Comparison of ENCODE assay signal across 19 mouse cellular contexts in genomic region chr5:117460261-117460660, GRCm38 (mm10). TPM values are rescaled to one million over a fixed set of nuclear protein-coding genes. Genes with fewer than 3 reads are reported as not detected.
"Had no signal": no experiment of that assay in that cellular context is flagged by ENCODE, and none has a peak within 500 bp of the region (broad histone marks: within the 10 kb centered on the region; RNA-seq: fewer than 3 reads in every experiment).

No protein-coding gene starts in this region.

- H3K4me1 ChIP-seq: lung, embryonic 15.5 days; midbrain, embryonic 15.5 days; neural tube, embryonic 12.5 days had no signal

- DNase-seq: liver, embryonic 13.5 days; liver, postnatal 0 days; lung, adult 2 months; lung, postnatal 14 days; lung, postnatal 36 days; right cerebral cortex, adult 18-20 months; right cerebral cortex, postnatal 25 days; right cerebral cortex, postnatal 4 days; spleen, adult 18-20 months; thymus, postnatal 14 days; thymus, postnatal 36 days had no signal

- H3K9me3 ChIP-seq: liver, embryonic 13.5 days; liver, embryonic 15.5 days; lung, embryonic 15.5 days; midbrain, embryonic 15.5 days had no signal

- H3K4me3 ChIP-seq: liver, embryonic 13.5 days; liver, embryonic 15.5 days; lung, embryonic 15.5 days; midbrain, embryonic 13.5 days; midbrain, embryonic 15.5 days; neural tube, embryonic 12.5 days had no signal

- H3K36me3 ChIP-seq: liver, embryonic 13.5 days; liver, embryonic 15.5 days; lung, embryonic 15.5 days; midbrain, embryonic 15.5 days; neural tube, embryonic 12.5 days had no signal

- H3K27me3 ChIP-seq: liver, embryonic 13.5 days; lung, embryonic 15.5 days; midbrain, embryonic 13.5 days; midbrain, embryonic 15.5 days; neural tube, embryonic 12.5 days had no signal

- H3K9ac ChIP-seq: liver, embryonic 13.5 days; liver, embryonic 15.5 days; liver, postnatal 0 days; lung, embryonic 15.5 days; midbrain, embryonic 13.5 days; midbrain, embryonic 15.5 days; neural tube, embryonic 12.5 days had no signal

- ATAC-seq: liver, postnatal 0 days; lung, postnatal 0 days; midbrain, embryonic 13.5 days; midbrain, embryonic 15.5 days had no signal

- H3K27ac ChIP-seq: liver, embryonic 13.5 days; liver, embryonic 15.5 days; lung, embryonic 15.5 days; macrophage; midbrain, embryonic 13.5 days; midbrain, embryonic 15.5 days; neural tube, embryonic 12.5 days had no signal

RNA-seq across cellular contexts. Expression of gene Ksr2, which starts 46.5 kb away (rescaled TPM):
- total RNA-seq: monocyte, adult 5-6 weeks had no signal
